Mouse (Mus musculus) gastrocnemius, adult 2 months (tissue): ENCODE measurements at regions not wholly inside any gene's neighbourhood (a gene's known extent, or its start where the extent isn't known, plus 50 kb on each side); places are given as distances from the start of the nearest gene placed in this dataset.

Experiments
- DNase-seq: peaks from one replicate; pipeline ENCODE4 v3.0.0; 2022
- H3K27ac ChIP-seq: fragments of 200-600 bp; 2 replicates; pipeline ENCODE4 v1.8.1; 2022; ENCODE audit warnings: mild to moderate bottlenecking
- H3K4me3 ChIP-seq: fragments of 200-600 bp; 2 replicates; pipeline ENCODE4 v1.8.1; 2022; ENCODE audit warnings: mild to moderate bottlenecking, moderate library complexity
- CTCF ChIP-seq: fragments of 200-600 bp; IDR thresholded peaks from 2 replicates; pipeline ENCODE4 v1.8.1; 2022; ENCODE audit warnings: antibody characterized with exemption, mild to moderate bottlenecking, moderate library complexity
- intact Hi-C: fragments of 180-260 bp; cut with DNase I; formaldehyde crosslinking; loops from one replicate; pipeline ENCODE4 v1.15.1; 2025

DNA sequence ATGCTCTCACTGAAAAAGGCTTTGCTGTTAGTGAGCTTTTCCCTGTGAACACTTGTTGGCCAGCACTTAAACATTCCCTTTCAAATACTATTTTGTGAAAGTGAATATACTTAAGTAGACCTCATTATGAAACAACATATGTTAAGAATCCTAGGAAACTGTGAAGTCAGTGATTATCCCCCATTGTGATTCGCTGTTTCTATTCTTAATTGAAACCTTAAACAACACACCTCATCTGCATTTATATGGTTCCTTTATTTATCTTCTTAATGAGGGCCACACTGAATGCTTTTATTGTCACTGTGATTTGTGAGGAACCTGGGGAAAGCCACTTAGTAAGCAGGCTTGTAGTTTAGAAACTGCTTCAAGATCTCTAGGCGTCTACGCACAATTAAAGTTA is 58.5 kb upstream of the Tram1l1 start:
- Histone ChIP-seq H3K27ac (no peak overlapping the region), H3K4me3 (no peak overlapping the region)
- no peak for DNase-seq
- TF ChIP-seq CTCF: no peak
- intact Hi-C loops: no loop called here

- Histone ChIP-seq H3K4me3 (no peak overlapping the region), H3K27ac (no peak overlapping the region)
- no peak for DNase-seq
- TF ChIP-seq CTCF: no peak
- intact Hi-C loops: no loop called here
Observed at GRCm38 (mm10) chr3:124266821-124267220, 53.8 kb upstream of the Tram1l1 start.

DNA sequence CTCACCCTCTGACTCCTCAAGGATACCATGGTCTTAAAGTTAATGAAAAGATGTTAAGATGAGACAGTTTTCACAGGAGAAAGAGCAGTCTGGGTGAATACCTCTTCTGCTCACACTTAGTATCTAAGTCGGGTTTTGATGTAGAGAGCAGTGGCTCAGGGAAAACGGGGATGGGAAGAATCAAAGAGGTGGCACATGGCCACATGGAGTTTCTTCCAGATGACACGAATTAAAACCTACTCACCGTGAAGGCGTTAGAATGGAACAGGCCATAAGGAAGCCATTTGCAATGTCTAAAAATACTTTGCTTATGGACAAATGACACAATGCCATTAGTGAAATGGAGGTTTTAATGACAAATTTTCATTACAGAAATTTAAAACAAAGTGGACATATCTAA is 50.1 kb upstream of the Tram1l1 start:
- DNase-seq: no peak
- intact Hi-C loops: no loop called here
- no peak for TF ChIP-seq CTCF

More for the DNA sequence above, 50.1 kb upstream of the Tram1l1 start:
- Histone ChIP-seq H3K4me3 (no peak overlapping the region), H3K27ac (no peak overlapping the region)
